In the genomic region with DNA sequence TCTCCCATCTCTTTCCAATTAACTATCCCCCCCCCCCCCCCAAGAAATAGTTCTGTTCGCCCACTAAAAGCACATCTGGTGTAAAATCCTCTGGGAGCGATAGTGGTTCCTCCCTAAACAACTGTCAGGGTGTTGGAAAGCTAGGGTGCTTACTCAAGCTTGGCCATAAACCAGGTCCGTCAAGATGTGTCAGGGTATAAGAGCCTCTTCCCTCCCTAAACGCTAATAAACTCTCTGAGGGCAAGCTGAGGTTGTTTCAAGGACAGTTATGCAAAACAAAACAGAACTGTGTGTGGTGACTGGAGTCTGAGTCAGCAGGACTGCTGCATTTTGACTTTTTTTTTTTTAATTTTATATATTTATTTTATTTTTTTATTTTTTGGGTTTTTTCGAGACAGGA, we compare ENCODE assay signal across 17 mouse cellular contexts. TPM values are rescaled to one million over a fixed set of nuclear protein-coding genes. Genes with fewer than 3 reads are reported as not detected.
A peak's percentile ranks its signal among the peaks of the same experiment; 100 is the strongest.
DNase-seq lines count a peak whose midpoint lies in the region; ATAC-seq and TF ChIP-seq lines count a peak whose summit lies in the region.
"Had no signal": no experiment of that assay in that cellular context is flagged by ENCODE, and none has a peak within 500 bp of the region (broad histone marks: within the 10 kb centered on the region; RNA-seq: fewer than 3 reads in every experiment).

No protein-coding gene starts in this region.

- H3K9me3 ChIP-seq in intestine, embryonic 15.5 days = no peaks in the 10 kb centered on the region
- H3K9me3 ChIP-seq in intestine, postnatal 0 days (ENCODE audit: control insufficient read depth) = no peaks in the 10 kb centered on the region
- H3K9me3 ChIP-seq in CH12.LX (replicated peaks; ENCODE audit: low read length) = no peaks in the 10 kb centered on the region
- no peaks in the 10 kb centered on the region for H3K9me3 ChIP-seq in hindbrain, embryonic 13.5 days
- H3K9me3 ChIP-seq: embryonic facial prominence, embryonic 12.5 days; limb, embryonic 13.5 days; midbrain, embryonic 12.5 days; neural tube, embryonic 12.5 days had no signal

- H3K27me3 ChIP-seq in intestine, embryonic 15.5 days (replicated peaks) = no peaks in the 10 kb centered on the region
- no peaks in the 10 kb centered on the region for H3K27me3 ChIP-seq in intestine, postnatal 0 days (replicated peaks; ENCODE audit: control insufficient read depth, insufficient read depth, low read length)
- H3K27me3 ChIP-seq in CH12.LX (replicated peaks) (no peaks in the 10 kb centered on the region), myocyte (ENCODE audit: control insufficient read depth, insufficient read depth, insufficient read length) (no peaks in the 10 kb centered on the region)
- H3K27me3 ChIP-seq in hindbrain, embryonic 13.5 days = no peaks in the 10 kb centered on the region
- H3K27me3 ChIP-seq: embryonic facial prominence, embryonic 12.5 days; limb, embryonic 13.5 days; midbrain, embryonic 12.5 days; neural tube, embryonic 12.5 days had no signal

- no peak overlapping the region for H3ac ChIP-seq in myocyte (ENCODE audit: control insufficient read depth, insufficient read length)

- in situ Hi-C loops in CH12.LX (cut with MboI; ENCODE audit: low pct_ligation_motif_present, low pct_unique_long_range_greater_than_20kb, low sequenced_read_pairs) = no loop called here

- dilution Hi-C loops in CH12.LX (cut with MboI; ENCODE audit: extremely low pct_ligation_motif_present, extremely low pct_unique_long_range_greater_than_20kb, low sequenced_read_pairs) = no loop called here

- TF ChIP-seq POLR2A in CH12.LX (IDR thresholded peaks at IDR 0.05; ENCODE audit: low read depth, low read length) (no peak), myocyte (IDR thresholded peaks at IDR 0.05; ENCODE audit: insufficient read length, low read depth) (no peak)

- peak; percentile 61 for ATAC-seq in intestine, embryonic 15.5 days
- no peak; the same call in 1 of the 2 replicates for ATAC-seq in intestine, postnatal 0 days
- no peak for ATAC-seq in hindbrain, embryonic 13.5 days (ENCODE audit: low FRiP score)
- ATAC-seq: forebrain, embryonic 14.5 days; hindbrain, postnatal 0 days had no signal

- DNase-seq in 416B (ENCODE audit: low read depth) = peak; percentile 61
- peak; percentile 44 for DNase-seq in CH12.LX (ENCODE audit: extremely low read depth)
- DNase-seq in ovary, postnatal 36 days (ENCODE audit: low spot score) = no peak
- DNase-seq: cerebellum, adult 9-10 months; kidney, postnatal 14 days; lung, embryonic 14.5 days; right cerebral cortex, postnatal 25 days had no signal

- no peak for TF ChIP-seq RAD21 in CH12.LX (IDR thresholded peaks at IDR 0.05; ENCODE audit: low read depth, low read length)

- 53% methylated on average over 5 of the region's 5 CpGs for WGBS in intestine, embryonic 15.5 days
- 59% methylated on average over 5 of the region's 5 CpGs for WGBS in intestine, postnatal 0 days
- 75% methylated on average over 5 of the region's 5 CpGs for WGBS in hindbrain, embryonic 13.5 days

- H3K36me3 ChIP-seq in intestine, embryonic 15.5 days = no peaks in the 10 kb centered on the region
- no peaks in the 10 kb centered on the region for H3K36me3 ChIP-seq in intestine, postnatal 0 days (ENCODE audit: control insufficient read depth, insufficient read depth)
- H3K36me3 ChIP-seq in CH12.LX (replicated peaks in 1 of 2; ENCODE audit: control insufficient read depth in 1 of 2, insufficient read depth in 1 of 2, low read length in 1 of 2) = no peaks in the 10 kb centered on the region
- H3K36me3 ChIP-seq in myocyte (ENCODE audit: control insufficient read depth, insufficient read depth) = no peaks in the 10 kb centered on the region
- H3K36me3 ChIP-seq in hindbrain, embryonic 13.5 days = no peaks in the 10 kb centered on the region
- H3K36me3 ChIP-seq: embryonic facial prominence, embryonic 12.5 days; limb, embryonic 13.5 days; midbrain, embryonic 12.5 days; neural tube, embryonic 12.5 days had no signal

- no peak overlapping the region for H3K4me3 ChIP-seq in intestine, embryonic 15.5 days (replicated peaks)
- no peak overlapping the region for H3K4me3 ChIP-seq in intestine, postnatal 0 days (ENCODE audit: low read depth, low read length)
- no peak overlapping the region for H3K4me3 ChIP-seq in CH12.LX (replicated peaks in 1 of 3; ENCODE audit: low read depth in 2 of 3, low read length in 2 of 3, poor library complexity in 1 of 3)
- H3K4me3 ChIP-seq in myocyte = no peak overlapping the region
- H3K4me3 ChIP-seq in hindbrain, embryonic 13.5 days = no peak overlapping the region
- H3K4me3 ChIP-seq: embryonic facial prominence, embryonic 12.5 days; limb, embryonic 13.5 days; midbrain, embryonic 12.5 days; neural tube, embryonic 12.5 days had no signal

- TF ChIP-seq CTCF in intestine, postnatal 0 days (IDR thresholded peaks at IDR 0.05; ENCODE audit: low read depth) = no peak
- TF ChIP-seq CTCF in CH12.LX (conservative IDR thresholded peaks at IDR 0.05 in 1 of 2, IDR thresholded peaks at IDR 0.05 in 1 of 2; ENCODE audit: low read depth in 2 of 2, low read length in 2 of 2) = no peak

- H3K4me1 ChIP-seq in intestine, embryonic 15.5 days (replicated peaks) = 0 out of 2 replicates have a peak, but pooled peaks cover 3% of the 10 kb centered on the region
- no peaks in the 10 kb centered on the region for H3K4me1 ChIP-seq in intestine, postnatal 0 days (replicated peaks; ENCODE audit: control insufficient read depth, insufficient read depth, low read length)
- peaks cover 12 to 55% of the 10 kb centered on the region in 2 experiments for H3K4me1 ChIP-seq in CH12.LX (ENCODE audit: control insufficient read depth in 1 of 2, insufficient read depth in 2 of 2)
- H3K4me1 ChIP-seq in hindbrain, embryonic 13.5 days (replicated peaks) = no peaks in the 10 kb centered on the region
- H3K4me1 ChIP-seq: embryonic facial prominence, embryonic 12.5 days; limb, embryonic 13.5 days; midbrain, embryonic 12.5 days; neural tube, embryonic 12.5 days had no signal

- H3K9ac ChIP-seq in intestine, embryonic 15.5 days = no peak overlapping the region
- H3K9ac ChIP-seq in intestine, postnatal 0 days (ENCODE audit: low read depth, low read length) = no peak overlapping the region
- H3K9ac ChIP-seq in CH12.LX (ENCODE audit: insufficient read depth, low read depth) = no peak overlapping the region
- no peak overlapping the region for H3K9ac ChIP-seq in hindbrain, embryonic 13.5 days
- H3K9ac ChIP-seq: embryonic facial prominence, embryonic 12.5 days; limb, embryonic 13.5 days; lung, embryonic 14.5 days; midbrain, embryonic 12.5 days; neural tube, embryonic 12.5 days had no signal

- no peak for TF ChIP-seq EP300 in CH12.LX (IDR thresholded peaks at IDR 0.05; ENCODE audit: low read length)

- H3K4me2 ChIP-seq in intestine, embryonic 15.5 days (replicated peaks) = no peak overlapping the region
- H3K4me2 ChIP-seq in intestine, postnatal 0 days (replicated peaks; ENCODE audit: low read depth) = no peak overlapping the region
- H3K4me2 ChIP-seq in CH12.LX (ENCODE audit: insufficient read depth, low read depth, poor library complexity, severe bottlenecking) (no peak overlapping the region), myocyte (ENCODE audit: low read depth) (peak overlapping the region; percentile 24)
- H3K4me2 ChIP-seq in hindbrain, embryonic 13.5 days = no peak overlapping the region
- H3K4me2 ChIP-seq: embryonic facial prominence, embryonic 12.5 days; limb, embryonic 13.5 days; lung, embryonic 14.5 days; midbrain, embryonic 12.5 days; neural tube, embryonic 12.5 days had no signal

- H3K27ac ChIP-seq in intestine, embryonic 15.5 days = no peak overlapping the region
- H3K27ac ChIP-seq in intestine, postnatal 0 days (ENCODE audit: low read depth, low read length) = no peak overlapping the region
- no peak overlapping the region for H3K27ac ChIP-seq in CH12.LX (ENCODE audit: insufficient read depth, low read depth)
- H3K27ac ChIP-seq in hindbrain, embryonic 13.5 days = no peak overlapping the region
- H3K27ac ChIP-seq: embryonic facial prominence, embryonic 12.5 days; hindbrain, postnatal 0 days; limb, embryonic 13.5 days; midbrain, embryonic 12.5 days; neural tube, embryonic 12.5 days had no signal

- H3K79me2 ChIP-seq in CH12.LX (replicated peaks; ENCODE audit: control insufficient read depth, extremely low read depth, insufficient read depth, poor library complexity, severe bottlenecking) (no peaks in the 10 kb centered on the region), myocyte (ENCODE audit: control insufficient read depth, insufficient read depth) (no peaks in the 10 kb centered on the region)

TF ChIP-seq in CH12.LX, 34 proteins besides CTCF, POLR2A, EP300 and RAD21 (continues in another document):
- peak; percentile 44; the same call in 1 of the 2 replicates for TF ChIP-seq MAFK (IDR thresholded peaks at IDR 0.05; ENCODE audit: insufficient replicate concordance, low read length)

TF ChIP-seq in myocyte, 11 proteins besides CTCF, POLR2A, EP300 and RAD21 (continues in another document):
- TF ChIP-seq TCF3 (IDR thresholded peaks at IDR 0.05; ENCODE audit: insufficient read length, low read depth) = no peak
- TF ChIP-seq USF1 (IDR thresholded peaks at IDR 0.05; ENCODE audit: low read depth) = no peak

RNA-seq across cellular contexts. Expression of gene Tiprl, which starts 10.3 kb away (rescaled TPM):
- 77.9 and 85.6 TPM in 2 replicates for polyA plus RNA-seq in intestine, embryonic 15.5 days (2015; fragmentation: Nextera tagmentation; extraction: Ambion mirVana)
- polyA plus RNA-seq in intestine, postnatal 0 days (2015; fragmentation: Nextera tagmentation; extraction: Ambion mirVana) = 59.7 and 61.9 TPM in 2 replicates
- total RNA-seq in CH12.LX (2012; rRNA removed) (34.0 and 36.1 TPM in 2 replicates), CH12.LX (2014; rRNA removed) (82.2 and 83.2 TPM in 2 replicates)
- polyA plus RNA-seq in CH12.LX (2012; ENCODE audit: insufficient read length, low read depth) (45.7 and 55.1 TPM in 2 replicates), myocyte (2012; fragmentation: generic; extraction: Trizol) (35.8 TPM)
- polyA plus RNA-seq in hindbrain, embryonic 13.5 days (2015; fragmentation: Nextera tagmentation; extraction: Ambion mirVana) = 130 and 141 TPM in 2 replicates

RNA-seq across cellular contexts. Expression of gene Gpr161, which starts 48.5 kb away (rescaled TPM):
- 0.92 TPM in 2 replicates for polyA plus RNA-seq in intestine, embryonic 15.5 days (2015; fragmentation: Nextera tagmentation; extraction: Ambion mirVana)
- polyA plus RNA-seq in intestine, postnatal 0 days (2015; fragmentation: Nextera tagmentation; extraction: Ambion mirVana) = 0.35 and 0.63 TPM in 2 replicates
- 0.08 and 0.17 TPM in 2 replicates for total RNA-seq in CH12.LX (2012; rRNA removed)
- 0.09 TPM in 1 of 2 replicates, not detected in the other for total RNA-seq in CH12.LX (2014; rRNA removed)
- polyA plus RNA-seq in CH12.LX (2012; ENCODE audit: insufficient read length, low read depth) = 0.11 and 0.23 TPM in 2 replicates
- 1.8 TPM for polyA plus RNA-seq in myocyte (2012; fragmentation: generic; extraction: Trizol)
- polyA plus RNA-seq in hindbrain, embryonic 13.5 days (2015; fragmentation: Nextera tagmentation; extraction: Ambion mirVana) = 3.4 and 3.6 TPM in 2 replicates

RNA-seq across cellular contexts. Expression of gene Sft2d2, which starts 52.8 kb away (rescaled TPM):
- polyA plus RNA-seq in intestine, embryonic 15.5 days (2015; fragmentation: Nextera tagmentation; extraction: Ambion mirVana) = 25.9 and 27.1 TPM in 2 replicates
- 24.3 and 26.1 TPM in 2 replicates for polyA plus RNA-seq in intestine, postnatal 0 days (2015; fragmentation: Nextera tagmentation; extraction: Ambion mirVana)
- total RNA-seq in CH12.LX (2012; rRNA removed) (16.8 and 27.2 TPM in 2 replicates), CH12.LX (2014; rRNA removed) (25.2 and 26.0 TPM in 2 replicates)
- polyA plus RNA-seq in CH12.LX (2012; ENCODE audit: insufficient read length, low read depth) (30.0 and 31.6 TPM in 2 replicates), myocyte (2012; fragmentation: generic; extraction: Trizol) (19.4 TPM)
- polyA plus RNA-seq in hindbrain, embryonic 13.5 days (2015; fragmentation: Nextera tagmentation; extraction: Ambion mirVana) = 5.2 and 5.8 TPM in 2 replicates
